Mouse (Mus musculus) liver, embryonic 13.5 days (tissue): ENCODE results near the gene Lrrn2. TPM values are rescaled to one million over a fixed set of nuclear protein-coding genes. Genes with fewer than 3 reads are reported as not detected.

Experiments
- ATAC-seq: fragments of 200-750 bp; cut with Nextera tagmentation; 2 replicates; pipeline ENCODE4 v1.8.0; 2017; ENCODE audit warnings: low read depth, mild to moderate bottlenecking, moderate number of reproducible peaks, moderate library complexity
- DNase-seq: peaks from one replicate; pipeline ENCODE4 v3.0.0; 2022
- H3K27ac ChIP-seq: fragments of 300-500 bp; sonication (generic); 2 replicates; pipeline ENCODE4 v1.5.1; 2015; ENCODE audit warnings: moderate library complexity, mild to moderate bottlenecking, inconsistent platforms
- H3K27me3 ChIP-seq: fragments of 300-500 bp; sonication (generic); 2 replicates; pipeline ENCODE4 v1.6.1; 2015; ENCODE audit warnings: mild to moderate bottlenecking, inconsistent platforms
- H3K36me3 ChIP-seq: fragments of 300-500 bp; sonication (generic); 2 replicates; pipeline ENCODE4 v1.6.1; 2015; ENCODE audit warnings: mild to moderate bottlenecking, inconsistent platforms
- H3K4me1 ChIP-seq: fragments of 300-500 bp; sonication (generic); replicated peaks from 2 replicates; pipeline ENCODE4 v1.6.1; 2015; ENCODE audit warnings: inconsistent platforms
- H3K4me2 ChIP-seq: fragments of 300-500 bp; sonication (generic); 2 replicates; pipeline ENCODE4 v1.6.1; 2015; ENCODE audit warnings: inconsistent platforms, mild to moderate bottlenecking, moderate library complexity
- H3K4me3 ChIP-seq: fragments of 300-500 bp; sonication (generic); replicated peaks from 2 replicates; pipeline ENCODE4 v1.5.1; 2015; ENCODE audit warnings: mild to moderate bottlenecking, inconsistent platforms
- H3K9ac ChIP-seq: fragments of 300-500 bp; sonication (generic); 2 replicates; pipeline ENCODE4 v1.6.1; 2015; ENCODE audit warnings: mild to moderate bottlenecking, inconsistent platforms
- H3K9me3 ChIP-seq: fragments of 300-500 bp; sonication (generic); replicated peaks from 2 replicates; pipeline ENCODE4 v1.6.1; 2016; ENCODE audit warnings: inconsistent platforms
- WGBS: fragments of 180-500 bp; shearing (Covaris S2); methylation state at CpG from one replicate; pipeline ENCODE4 v1.1.7; 2015; ENCODE audit not compliant: insufficient replicate concordance; 5-methylcytosine and 5-hydroxymethylcytosine counted together
- polyA plus RNA-seq: library from polyadenylated mRNA; unstranded; fragments of >200 nt; fragmentation: Nextera tagmentation; extraction: Ambion mirVana; gene quantifications from 2 replicates; pipeline ENCODE4 v1.2.1, GENCODE M21; 2015

Lrrn2 gene
- polyA plus RNA-seq, 1 experiment from 2014 or later: 0.09 TPM

DNA sequence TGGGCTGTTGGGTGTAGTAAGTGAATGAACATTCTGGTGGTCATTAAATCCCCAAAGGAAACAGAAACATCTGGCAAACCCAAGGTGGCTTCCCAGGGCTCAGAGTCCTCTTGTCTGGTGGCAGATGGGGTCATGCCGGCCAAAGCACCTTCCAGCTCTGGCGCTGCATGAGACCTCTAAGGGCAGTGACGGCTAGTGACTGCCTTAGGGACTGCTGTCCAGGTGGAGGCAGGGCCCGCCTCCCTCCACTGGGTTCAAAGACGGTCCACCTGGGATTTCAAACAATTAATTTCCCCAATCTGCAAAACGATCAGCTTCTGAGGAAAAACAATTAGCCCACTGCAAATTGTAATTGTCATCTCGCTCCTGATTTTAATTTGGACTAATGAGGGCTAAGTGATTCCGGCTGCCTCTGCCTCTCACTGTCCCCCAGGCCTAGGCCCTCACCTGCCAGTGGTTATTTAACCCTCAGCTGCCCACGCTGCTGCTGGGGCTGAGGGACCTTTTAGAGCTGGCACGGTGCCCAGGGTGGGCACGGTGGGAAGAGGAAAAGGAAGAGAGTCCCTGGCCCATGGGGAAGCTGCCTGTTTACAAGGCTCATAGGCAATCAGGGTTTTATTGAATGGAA, 30.5 kb downstream of the Lrrn2 start:
- H3K27ac ChIP-seq: no peak overlapping the region
- 64% methylated on average over 11 of the region's 11 CpGs for WGBS
- no peaks in the 10 kb centered on the region for H3K9me3 ChIP-seq
- H3K36me3 ChIP-seq: no peaks in the 10 kb centered on the region
- no peak overlapping the region for H3K9ac ChIP-seq
- ATAC-seq (no peak), DNase-seq (no peak)
- H3K4me1 ChIP-seq: no peaks in the 10 kb centered on the region
- H3K4me2 ChIP-seq: no peak overlapping the region
- H3K27me3 ChIP-seq: no peaks in the 10 kb centered on the region
- H3K4me3 ChIP-seq: no peak overlapping the region

DNA sequence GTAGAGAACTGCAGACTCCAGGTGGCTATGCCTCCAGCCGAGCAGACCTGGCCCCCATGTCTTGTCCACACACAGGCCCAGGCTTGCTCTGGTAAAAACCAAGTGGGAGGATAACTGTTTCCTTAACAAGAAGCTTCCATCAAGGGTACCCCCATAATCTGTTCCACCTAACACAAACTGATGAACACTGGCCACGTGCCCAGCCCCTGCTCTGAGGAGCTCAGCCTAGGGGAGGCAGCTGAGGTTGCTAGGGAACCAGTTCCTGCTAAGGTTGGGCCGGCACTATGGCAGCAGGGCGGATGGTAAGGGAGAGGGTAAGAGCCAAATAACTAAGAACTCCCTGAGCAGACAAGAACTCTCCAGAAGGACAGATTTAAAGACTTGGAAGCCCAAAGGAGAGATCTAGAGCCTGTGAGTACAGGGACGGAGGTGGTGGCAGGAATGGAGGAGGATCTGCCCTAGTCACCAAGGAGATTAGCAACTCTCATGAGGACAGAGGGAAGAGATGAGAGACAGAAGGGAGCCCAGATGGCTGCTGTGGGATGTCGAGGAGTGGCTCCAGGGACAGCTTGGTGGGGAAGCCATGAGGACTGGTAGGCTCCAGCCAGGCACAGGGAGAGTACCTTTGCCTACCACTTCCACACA, 35.9 kb downstream of the Lrrn2 start:
- H3K27me3 ChIP-seq: 0 out of 2 replicates have a peak, but pooled peaks cover 3% of the 10 kb centered on the region
- no peak for DNase-seq
- 41% methylated on average over 6 of the region's 6 CpGs for WGBS
- H3K4me2 ChIP-seq: no peak overlapping the region
- no peaks in the 10 kb centered on the region for H3K36me3 ChIP-seq
- H3K9ac ChIP-seq: no peak overlapping the region
- H3K4me1 ChIP-seq: no peaks in the 10 kb centered on the region
- H3K27ac ChIP-seq: no peak overlapping the region
- no peak overlapping the region for H3K4me3 ChIP-seq
- no peak for ATAC-seq
- H3K9me3 ChIP-seq: no peaks in the 10 kb centered on the region

DNA sequence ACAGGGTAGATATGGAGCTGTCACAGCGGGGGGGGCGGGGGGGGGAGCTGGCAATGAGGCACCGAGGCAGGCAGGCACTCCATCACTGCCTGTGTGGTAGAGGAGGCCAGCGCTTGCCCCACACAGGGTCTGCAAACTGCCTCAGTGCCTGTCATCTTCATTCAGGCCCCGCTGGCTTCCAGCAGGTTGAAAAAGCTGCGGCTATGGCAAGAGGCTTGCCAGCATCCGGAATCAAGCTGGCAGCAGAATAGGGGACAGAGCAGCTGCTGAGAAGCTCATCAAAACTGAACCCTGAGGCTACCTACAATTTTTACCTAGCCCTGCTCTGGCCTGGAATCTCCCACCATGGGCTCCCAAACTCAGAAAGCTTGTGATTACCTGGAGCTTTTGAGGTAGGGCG, 37.5 kb downstream of the Lrrn2 start:
- Histone ChIP-seq H3K9me3 (no peaks in the 10 kb centered on the region), H3K4me1 (no peaks in the 10 kb centered on the region), H3K4me3 (no peak overlapping the region), H3K9ac (no peak overlapping the region), H3K4me2 (no peak overlapping the region), H3K27ac (no peak overlapping the region), H3K36me3 (no peaks in the 10 kb centered on the region), H3K27me3 (0 out of 2 replicates have a peak, but pooled peaks cover 3% of the 10 kb centered on the region)
- ATAC-seq: no peak
- DNase-seq: no peak
- WGBS: 17% methylated on average over 8 of the region's 8 CpGs

DNA sequence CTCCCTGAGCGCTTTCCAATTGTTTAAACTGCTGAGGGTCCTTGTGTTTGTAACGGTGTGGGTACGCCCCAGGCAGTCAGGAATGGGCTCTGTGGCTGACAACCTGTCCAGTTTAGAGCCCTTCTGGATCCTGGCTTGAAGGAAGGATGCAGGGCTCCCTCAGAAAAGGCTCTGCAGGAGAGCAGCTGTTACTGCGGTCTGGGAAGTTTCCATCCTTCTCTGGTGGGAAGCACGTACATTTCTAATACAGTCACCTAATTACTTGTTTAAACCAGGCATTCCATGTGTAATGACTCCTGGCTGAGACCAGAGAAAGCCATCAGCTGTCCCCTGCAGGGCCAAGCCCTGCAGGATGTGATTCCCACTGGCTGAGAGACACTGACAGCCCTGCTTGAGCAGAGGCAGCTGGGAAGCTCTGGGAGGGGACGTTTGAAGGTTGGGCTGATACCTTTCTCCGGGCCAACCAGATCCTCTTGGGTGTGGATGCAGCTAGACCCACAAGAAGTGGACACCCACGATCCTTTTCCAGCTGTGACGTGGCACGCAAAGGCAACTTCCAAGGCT, 38.1 kb downstream of the Lrrn2 start:
- H3K4me1 ChIP-seq: no peaks in the 10 kb centered on the region
- H3K27me3 ChIP-seq: 0 out of 2 replicates have a peak, but pooled peaks cover 3% of the 10 kb centered on the region
- no peaks in the 10 kb centered on the region for H3K9me3 ChIP-seq
- H3K4me3 ChIP-seq: no peak overlapping the region
- DNase-seq (no peak), ATAC-seq (no peak)
- no peaks in the 10 kb centered on the region for H3K36me3 ChIP-seq
- H3K9ac ChIP-seq: no peak overlapping the region
- no peak overlapping the region for H3K27ac ChIP-seq
- no peak overlapping the region for H3K4me2 ChIP-seq
- WGBS: 21% methylated on average over 10 of the region's 10 CpGs

DNA sequence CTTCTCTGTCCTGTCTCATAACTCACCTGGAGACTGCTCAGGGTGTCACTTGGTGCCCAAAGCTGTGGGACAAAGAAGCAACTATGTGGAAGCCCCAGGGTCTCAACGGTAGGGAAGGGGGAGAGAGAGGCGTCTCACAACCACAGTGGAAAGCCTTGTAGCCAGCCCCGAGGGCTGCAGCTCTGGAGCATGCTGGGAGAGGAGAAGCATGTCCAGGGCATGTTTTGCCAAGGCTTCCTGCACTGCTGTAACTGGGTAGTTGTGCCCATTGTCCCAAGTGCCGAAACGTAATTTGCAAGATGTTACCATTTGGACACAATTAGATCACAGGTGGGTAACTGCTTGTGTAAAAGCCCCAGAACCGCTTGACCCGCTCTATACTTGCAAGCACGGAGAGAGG, 39.2 kb downstream of the Lrrn2 start:
- 70% methylated on average over 8 of the region's 8 CpGs for WGBS
- no peaks in the 10 kb centered on the region for H3K9me3 ChIP-seq
- H3K27ac ChIP-seq: no peak overlapping the region
- no peak overlapping the region for H3K4me2 ChIP-seq
- H3K27me3 ChIP-seq: 0 out of 2 replicates have a peak, but pooled peaks cover 3% of the 10 kb centered on the region
- no peak for ATAC-seq
- H3K4me1 ChIP-seq: no peaks in the 10 kb centered on the region
- no peak for DNase-seq
- no peak overlapping the region for H3K9ac ChIP-seq
- H3K4me3 ChIP-seq: no peak overlapping the region
- no peaks in the 10 kb centered on the region for H3K36me3 ChIP-seq

DNA sequence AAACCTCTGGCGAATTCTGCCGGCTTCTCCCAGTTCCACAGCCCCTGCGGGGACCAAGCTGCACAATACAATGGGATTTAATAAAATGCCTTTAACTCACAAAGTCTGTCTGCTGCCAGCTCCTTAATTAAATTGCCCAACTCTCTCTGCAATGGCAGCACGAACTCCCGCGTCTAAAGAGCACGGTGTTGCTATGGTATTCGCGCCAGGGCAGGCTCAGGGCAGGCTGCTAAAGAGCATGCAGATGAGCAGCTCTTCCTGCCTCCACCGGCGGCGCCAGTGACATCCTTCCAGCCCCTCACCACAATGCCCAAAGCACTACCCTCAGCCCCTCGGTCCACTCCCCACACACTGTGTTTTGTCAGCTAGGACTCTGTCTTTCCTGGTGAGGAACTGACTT, 41.0 kb downstream of the Lrrn2 start:
- Histone ChIP-seq H3K36me3 (no peaks in the 10 kb centered on the region), H3K9ac (no peak overlapping the region), H3K9me3 (no peaks in the 10 kb centered on the region), H3K4me3 (no peak overlapping the region), H3K27ac (no peak overlapping the region), H3K4me1 (no peaks in the 10 kb centered on the region), H3K27me3 (0 out of 2 replicates have a peak, but pooled peaks cover 3% of the 10 kb centered on the region), H3K4me2 (peak overlapping the region; percentile 19; the same call in 1 of the 2 replicates)
- no peak for DNase-seq
- ATAC-seq: no peak
- WGBS: 14% methylated on average over 13 of the region's 13 CpGs

DNA sequence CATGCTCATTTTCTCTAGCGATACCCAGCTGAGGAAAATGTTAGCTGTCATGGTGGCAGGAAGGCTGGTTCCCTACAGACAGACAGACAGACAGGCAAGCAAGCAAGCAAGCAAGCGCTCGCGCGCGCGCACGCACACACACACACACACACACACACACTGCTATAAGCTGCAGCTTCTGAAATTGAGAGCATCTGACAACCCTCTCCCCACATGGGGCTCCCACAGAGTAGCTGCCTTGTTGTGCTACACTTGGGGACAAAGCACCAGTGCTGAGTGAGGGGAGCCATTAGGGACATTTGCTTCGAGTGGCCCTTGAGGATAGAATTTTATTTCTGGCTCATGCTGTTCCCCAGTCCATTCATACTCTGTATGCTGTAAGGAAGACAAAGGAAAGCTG, 42.2 kb downstream of the Lrrn2 start:
- Histone ChIP-seq H3K9me3 (no peaks in the 10 kb centered on the region), H3K4me2 (no peak overlapping the region), H3K36me3 (no peaks in the 10 kb centered on the region), H3K27ac (no peak overlapping the region), H3K4me3 (no peak overlapping the region), H3K9ac (no peak overlapping the region), H3K27me3 (0 out of 2 replicates have a peak, but pooled peaks cover 3% of the 10 kb centered on the region), H3K4me1 (no peaks in the 10 kb centered on the region)
- DNase-seq: no peak
- no peak for ATAC-seq
- WGBS: 82% methylated on average over 9 of the region's 9 CpGs

DNA sequence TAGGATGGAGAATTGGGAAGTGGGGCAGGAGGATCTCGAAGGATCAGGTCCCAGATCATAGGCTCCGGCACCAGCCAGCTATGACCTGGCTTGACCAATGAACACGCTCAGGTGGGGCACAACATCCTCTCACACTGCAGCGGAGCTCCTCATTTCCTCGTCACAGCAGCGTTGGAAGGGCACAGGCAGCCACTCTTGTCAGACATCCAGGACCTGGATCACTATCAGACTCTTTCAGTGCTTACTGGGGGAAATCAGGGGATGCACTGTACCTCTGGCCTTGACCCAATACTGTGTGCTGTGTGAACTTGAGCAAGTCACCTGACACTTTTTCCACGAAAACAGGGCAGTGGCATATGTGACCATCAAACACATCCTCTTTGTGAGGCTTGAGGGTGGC, 45.2 kb downstream of the Lrrn2 start:
- WGBS: 60% methylated on average over 7 of the region's 7 CpGs

DNA sequence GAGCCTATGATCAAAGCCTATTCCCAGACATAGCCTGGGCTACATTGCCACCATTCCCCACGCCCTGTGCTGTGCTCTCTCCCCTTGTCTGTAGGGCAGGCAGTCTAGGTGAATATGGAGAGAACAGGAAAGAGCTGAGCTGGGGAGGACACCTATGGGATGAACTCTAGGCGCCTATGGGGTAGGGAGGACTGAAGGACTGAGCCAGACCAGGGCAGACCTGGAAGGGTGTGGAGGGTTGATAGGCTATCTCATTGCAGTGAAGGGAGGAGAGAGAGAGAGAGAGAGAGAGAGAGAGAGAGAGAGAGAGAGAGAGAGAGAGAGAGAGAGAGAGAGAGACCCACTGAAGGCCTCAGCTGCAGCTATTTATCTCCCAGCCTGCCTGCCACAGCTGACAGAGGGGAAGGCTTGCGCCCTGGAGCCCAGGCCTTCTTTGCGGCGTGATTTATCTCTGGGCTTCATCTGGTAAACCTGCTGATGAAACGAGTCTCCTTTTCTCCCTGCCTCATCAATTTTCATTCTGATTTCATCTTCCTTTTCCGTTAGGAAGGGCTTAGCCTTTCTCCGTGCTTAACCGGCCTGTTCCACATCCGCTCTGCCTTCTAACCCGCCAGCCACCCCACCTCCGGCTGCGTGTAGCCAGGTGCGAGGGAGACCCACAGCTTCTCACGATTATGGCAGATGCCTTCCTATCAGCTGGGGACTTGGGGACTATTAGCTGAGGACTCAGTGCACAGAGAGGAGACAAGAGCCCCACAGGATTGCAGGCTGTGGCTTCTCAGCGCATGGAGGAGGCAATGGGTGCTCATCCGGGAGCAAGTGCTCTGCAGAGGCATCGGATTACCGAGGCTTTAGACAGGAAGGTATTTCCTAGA, 48.2 kb downstream of the Lrrn2 start:
- no peak overlapping the region for H3K9ac ChIP-seq
- 45% methylated on average over 19 of the region's 19 CpGs for whole genome bisulfite sequencing
- H3K27ac ChIP-seq: no peak overlapping the region
- ATAC-seq: no peak
- H3K4me3 ChIP-seq: no peak overlapping the region
- H3K4me1 ChIP-seq: no peaks in the 10 kb centered on the region
- DNase-seq: no peak
- no peaks in the 10 kb centered on the region for H3K9me3 ChIP-seq
- H3K27me3 ChIP-seq: no peaks in the 10 kb centered on the region
- no peaks in the 10 kb centered on the region for H3K36me3 ChIP-seq
- H3K4me2 ChIP-seq: no peak overlapping the region

More for the DNA sequence above, 45.2 kb downstream of the Lrrn2 start:
- DNase-seq (no peak), ATAC-seq (no peak)
- H3K4me3 ChIP-seq: no peak overlapping the region
- H3K27me3 ChIP-seq: no peaks in the 10 kb centered on the region
- H3K27ac ChIP-seq: no peak overlapping the region
- no peaks in the 10 kb centered on the region for H3K9me3 ChIP-seq
- no peaks in the 10 kb centered on the region for H3K4me1 ChIP-seq
- no peaks in the 10 kb centered on the region for H3K36me3 ChIP-seq
- no peak overlapping the region for H3K4me2 ChIP-seq
- H3K9ac ChIP-seq: no peak overlapping the region

DNA sequence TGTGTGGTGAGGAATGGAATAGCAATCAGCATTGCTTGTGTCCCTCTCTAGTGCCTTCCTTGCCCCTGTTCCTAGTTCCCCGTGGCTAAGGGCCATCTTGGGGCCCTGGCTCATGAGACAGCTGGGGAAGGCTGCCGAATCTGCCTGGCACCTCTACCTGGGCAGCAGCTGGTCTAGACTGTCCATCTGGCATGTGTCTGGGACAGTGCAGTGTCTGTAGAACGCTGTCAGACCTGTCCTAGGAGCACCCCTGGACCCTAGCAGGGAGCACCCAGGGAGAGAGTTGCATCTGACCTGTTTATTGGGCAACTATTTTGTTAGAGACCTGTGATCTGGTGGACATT, 48.8 kb downstream of the Lrrn2 start:
- H3K4me1 ChIP-seq: no peaks in the 10 kb centered on the region
- no peaks in the 10 kb centered on the region for H3K9me3 ChIP-seq
- no peak overlapping the region for H3K4me2 ChIP-seq
- no peak overlapping the region for H3K9ac ChIP-seq
- H3K36me3 ChIP-seq: no peaks in the 10 kb centered on the region
- no peaks in the 10 kb centered on the region for H3K27me3 ChIP-seq
- no peak overlapping the region for H3K4me3 ChIP-seq
- 48% methylated on average over 3 of the region's 3 CpGs for WGBS
- DNase-seq: no peak
- ATAC-seq: no peak
- no peak overlapping the region for H3K27ac ChIP-seq

DNA sequence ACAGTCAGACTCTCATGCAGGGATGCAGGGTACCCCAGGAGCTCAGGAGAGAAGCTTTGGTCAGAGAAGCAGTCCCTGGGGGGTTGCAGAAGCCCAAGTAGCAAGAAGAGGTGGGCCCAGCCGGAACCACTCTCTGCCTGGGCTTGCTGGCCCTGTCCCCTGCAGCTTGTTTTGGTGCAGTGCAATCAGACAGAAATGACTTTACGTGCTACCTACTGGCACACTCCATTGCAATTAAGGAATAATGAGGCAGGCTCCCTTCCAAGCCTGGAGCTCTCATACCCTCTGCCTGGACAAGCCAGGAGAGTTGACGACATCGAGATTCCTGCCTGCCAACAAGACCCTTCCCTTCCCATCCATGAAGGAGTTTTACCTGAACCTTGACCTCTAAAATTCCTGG, 50.2 kb downstream of the Lrrn2 start:
- no peaks in the 10 kb centered on the region for H3K9me3 ChIP-seq
- ATAC-seq: no peak
- H3K36me3 ChIP-seq: no peaks in the 10 kb centered on the region
- H3K4me2 ChIP-seq: no peak overlapping the region
- 61% methylated on average over 4 of the region's 4 CpGs for WGBS
- no peaks in the 10 kb centered on the region for H3K4me1 ChIP-seq
- no peak overlapping the region for H3K27ac ChIP-seq
- no peak for DNase-seq
- H3K4me3 ChIP-seq: no peak overlapping the region
- no peaks in the 10 kb centered on the region for H3K27me3 ChIP-seq
- no peak overlapping the region for H3K9ac ChIP-seq
